Mouse (Mus musculus): ENCODE results near the gene Gps1. TPM values are rescaled to one million over a fixed set of nuclear protein-coding genes. Genes with fewer than 3 reads are reported as not detected.
A peak's percentile ranks its signal among the peaks of the same experiment; 100 is the strongest.
"Not testable (repeated sequence)": the region's sequence is repeated elsewhere in the genome, so short reads cannot be mapped to it uniquely, and the experiment has no call there.

Gps1 gene
- 233 and 242 TPM in 2 replicates for polyA plus RNA-seq (2016; fragmentation: Nextera tagmentation; extraction: Ambion mirVana)

DNA sequence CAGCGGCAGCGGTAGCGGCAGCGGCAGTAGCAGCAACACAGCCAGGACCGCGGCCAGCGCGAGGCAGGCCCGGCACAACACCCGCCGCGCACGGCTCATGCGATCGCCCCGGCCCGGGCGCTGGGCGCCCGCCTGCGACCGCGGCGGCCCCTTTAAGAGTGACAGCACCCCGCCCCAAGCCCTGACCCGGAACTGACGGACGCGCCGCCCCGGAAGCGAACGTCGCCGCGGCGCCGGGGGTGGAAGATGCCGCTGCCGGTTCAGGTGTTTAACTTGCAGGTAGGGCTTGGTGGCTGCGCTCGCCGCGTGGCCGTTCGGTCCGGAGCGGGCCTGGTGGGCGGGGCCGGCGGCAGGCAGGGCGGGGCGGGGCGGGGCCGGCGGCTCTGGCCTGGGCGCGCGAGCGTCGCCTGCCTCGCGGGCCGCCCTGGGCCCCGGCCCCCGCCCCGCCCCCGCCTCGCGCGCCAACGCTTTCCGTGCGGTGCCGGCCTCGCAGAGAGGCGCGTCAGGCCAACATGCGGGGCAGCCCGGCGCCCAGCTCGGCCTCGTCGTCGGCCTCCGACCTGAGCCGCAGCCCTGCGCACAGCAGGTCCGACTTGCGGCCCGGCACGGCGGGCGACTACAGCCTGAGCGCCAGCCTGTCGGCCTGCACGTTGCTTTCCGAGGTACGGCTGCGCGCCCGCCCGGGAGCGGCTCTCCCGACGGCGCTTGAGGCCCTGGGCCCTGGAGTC lies at the start of gene Gps1, which contains the start of gene Rfng:
Gps1 (plus strand) TSS at position 209 of the 728 bp plus-strand sequence.
Rfng (minus strand) TSS at position 144 of the 728 bp plus-strand sequence.
- under 1% methylated on average over 78 of the region's 107 CpGs for WGBS
- Histone ChIP-seq H3K27me3 (no peaks in the 10 kb centered on the region), H3K27ac (peak within 1 kb of the TSS; percentile 85), H3K9me3 (no peaks in the 10 kb centered on the region), H3K36me3 (peaks cover 56% of the 10 kb centered on the region), H3K9ac (replicated peaks) (peak within 1 kb of the TSS; percentile 89), H3K4me3 (replicated peaks) (peak within 1 kb of the TSS; percentile 99), H3K4me2 (peak within 1 kb of the TSS; percentile 95), H3K4me1 (replicated peaks) (peaks cover 20% of the 10 kb centered on the region)
- ATAC-seq (ENCODE audit: insufficient number of reproducible peaks, insufficient read depth, low FRiP score, low TSS enrichment, low read depth): peak; percentile 77

DNA sequence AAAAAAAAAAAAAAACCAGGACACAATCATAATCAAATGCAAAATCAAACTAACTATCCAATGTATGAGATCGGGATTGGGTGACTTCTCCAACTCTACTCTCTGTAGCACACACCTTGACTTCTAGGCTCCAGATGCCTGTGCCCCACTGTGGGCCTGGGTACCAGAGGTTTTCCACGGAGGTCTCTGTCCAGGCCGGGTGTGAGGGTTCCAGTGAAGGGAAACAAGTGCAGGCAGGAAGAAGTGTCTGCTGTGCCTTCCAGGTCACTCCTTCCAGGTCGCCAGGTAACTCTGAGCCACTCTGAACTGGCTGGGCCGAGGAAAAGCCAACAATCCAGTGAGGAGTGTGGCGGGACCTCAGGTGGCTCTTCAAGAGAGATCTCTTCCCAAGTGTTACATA lies 47.6 kb upstream of the Gps1 start:
- no peak for ATAC-seq (ENCODE audit: insufficient number of reproducible peaks, insufficient read depth, low FRiP score, low TSS enrichment, low read depth)
- Histone ChIP-seq H3K4me3 (replicated peaks) (no peak overlapping the region), H3K4me2 (no peak overlapping the region), H3K9me3 (no peaks in the 10 kb centered on the region), H3K27me3 (no peaks in the 10 kb centered on the region; the same call in 1 of the 2 replicates), H3K4me1 (replicated peaks) (no peaks in the 10 kb centered on the region; the same call in 1 of the 2 replicates), H3K9ac (replicated peaks) (no peak overlapping the region), H3K36me3 (no peaks in the 10 kb centered on the region), H3K27ac (no peak overlapping the region)
- WGBS: 76% methylated on average over 6 of the region's 6 CpGs

DNA sequence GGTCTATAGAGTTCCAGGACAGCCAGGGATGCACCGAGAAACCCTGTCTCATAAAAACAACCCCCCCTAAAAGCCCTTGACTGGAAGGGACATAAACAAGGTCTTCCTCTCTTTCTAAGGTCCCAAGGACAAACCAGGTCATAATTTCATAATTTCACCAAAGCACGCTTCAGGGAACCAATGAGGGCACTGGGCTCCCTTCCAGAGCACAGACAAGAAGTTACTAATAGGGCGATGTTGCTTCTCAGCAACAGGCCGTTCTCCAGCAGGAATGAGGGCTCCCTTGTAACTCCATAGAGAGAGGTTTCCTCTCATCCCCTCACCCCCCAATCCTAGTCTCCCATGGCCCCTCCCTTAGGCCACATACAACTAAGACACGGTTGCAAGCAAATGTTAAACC lies 43.1 kb upstream of the Gps1 start:
- H3K9ac ChIP-seq (replicated peaks): no peak overlapping the region
- H3K27me3 ChIP-seq: no peaks in the 10 kb centered on the region; the same call in 1 of the 2 replicates
- H3K9me3 ChIP-seq: no peaks in the 10 kb centered on the region
- H3K4me1 ChIP-seq (replicated peaks): no peaks in the 10 kb centered on the region
- no peak for ATAC-seq (ENCODE audit: insufficient number of reproducible peaks, insufficient read depth, low FRiP score, low TSS enrichment, low read depth)
- no peak overlapping the region for H3K4me3 ChIP-seq (replicated peaks)
- no peak overlapping the region for H3K4me2 ChIP-seq
- WGBS: 90% methylated on average over 5 of the region's 5 CpGs
- H3K27ac ChIP-seq: no peak overlapping the region
- H3K36me3 ChIP-seq: no peaks in the 10 kb centered on the region

DNA sequence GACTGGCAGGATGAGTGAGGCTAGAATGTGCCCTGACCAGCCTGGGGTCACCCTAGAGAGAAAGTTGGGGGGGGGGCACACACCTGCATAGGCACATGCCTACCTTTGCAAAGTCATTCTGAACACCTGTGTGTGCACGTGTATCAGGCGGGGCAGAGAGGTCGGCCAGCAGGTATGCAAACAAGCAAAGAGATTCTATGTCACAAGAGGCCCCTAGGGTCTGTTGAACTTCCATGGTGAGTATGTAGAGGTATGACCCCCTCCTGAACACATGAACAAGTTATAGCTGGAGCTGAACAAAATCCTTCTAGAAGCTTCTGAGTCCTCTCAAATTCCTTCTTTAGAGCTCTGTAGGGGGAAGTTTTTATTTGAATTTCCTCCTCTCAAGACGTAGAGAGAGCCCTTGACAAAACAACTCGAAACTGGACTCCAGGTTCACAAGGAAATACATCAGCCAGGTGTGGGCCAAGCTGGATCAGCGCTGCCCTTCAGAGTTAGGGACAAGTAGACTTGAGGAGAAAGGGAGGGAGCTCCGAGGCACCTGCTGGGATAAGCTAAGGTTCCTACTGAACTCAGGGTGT lies 39.9 kb upstream of the Gps1 start:
- Histone ChIP-seq H3K4me3 (replicated peaks) (no peak overlapping the region), H3K36me3 (no peaks in the 10 kb centered on the region), H3K27ac (no peak overlapping the region), H3K9me3 (no peaks in the 10 kb centered on the region), H3K9ac (replicated peaks) (no peak overlapping the region), H3K27me3 (no peaks in the 10 kb centered on the region), H3K4me2 (no peak overlapping the region), H3K4me1 (replicated peaks) (no peaks in the 10 kb centered on the region)
- 70% methylated on average over 7 of the region's 7 CpGs for WGBS
- no peak for ATAC-seq (ENCODE audit: insufficient number of reproducible peaks, insufficient read depth, low FRiP score, low TSS enrichment, low read depth)

DNA sequence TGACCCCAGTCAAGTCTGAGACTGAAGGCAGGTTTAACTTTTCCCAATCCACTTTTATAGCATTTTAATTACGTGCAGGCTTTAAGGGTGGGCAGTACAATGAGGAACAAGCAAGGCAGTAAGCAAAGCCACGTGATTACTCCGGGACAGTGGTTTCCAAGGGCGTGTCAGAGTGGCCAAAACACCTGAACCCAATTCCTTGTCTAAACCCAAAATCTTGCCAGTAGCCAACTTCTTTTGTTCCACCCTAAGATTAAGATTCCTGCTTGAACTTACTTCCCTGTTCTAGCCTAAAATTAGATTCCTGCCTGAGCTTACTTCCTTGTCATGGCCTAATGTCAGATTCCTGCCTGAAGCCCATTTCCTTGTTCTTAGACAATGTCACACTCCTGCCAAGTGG lies 36.1 kb upstream of the Gps1 start:
- WGBS: 43% methylated on average over 4 of the region's 4 CpGs
- ATAC-seq (ENCODE audit: insufficient number of reproducible peaks, insufficient read depth, low FRiP score, low TSS enrichment, low read depth): no peak
- H3K27ac ChIP-seq: no peak overlapping the region

DNA sequence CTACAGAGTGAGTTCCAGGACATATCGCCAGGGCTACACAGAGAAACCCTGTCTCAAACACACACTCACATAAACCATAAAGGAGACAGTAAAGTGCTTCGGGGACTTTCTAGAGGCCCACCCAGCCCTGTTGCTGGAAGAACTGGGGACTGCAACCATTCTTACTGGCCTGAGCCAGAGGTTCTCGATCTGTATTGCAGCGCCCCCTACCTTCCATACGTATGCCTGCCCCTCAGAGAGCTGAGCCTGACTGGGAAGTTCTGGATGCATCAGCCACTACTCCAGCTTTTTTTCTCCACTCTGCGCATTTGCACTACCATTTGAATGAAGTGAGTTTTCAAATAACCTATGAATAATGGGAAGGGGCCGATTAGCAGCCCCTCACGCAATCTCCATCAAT lies 34.6 kb upstream of the Gps1 start:
- ATAC-seq (ENCODE audit: insufficient number of reproducible peaks, insufficient read depth, low FRiP score, low TSS enrichment, low read depth): no peak
- Histone ChIP-seq H3K9me3 (no peaks in the 10 kb centered on the region), H3K4me1 (replicated peaks) (no peaks in the 10 kb centered on the region), H3K27ac (no peak overlapping the region), H3K4me2 (no peak overlapping the region), H3K27me3 (no peaks in the 10 kb centered on the region), H3K36me3 (no peaks in the 10 kb centered on the region), H3K9ac (replicated peaks) (no peak overlapping the region), H3K4me3 (replicated peaks) (no peak overlapping the region)
- WGBS: 74% methylated on average over 8 of the region's 8 CpGs

More for the DNA sequence above, 36.1 kb upstream of the Gps1 start:
- Histone ChIP-seq H3K9me3 (no peaks in the 10 kb centered on the region), H3K9ac (replicated peaks) (no peak overlapping the region), H3K36me3 (no peaks in the 10 kb centered on the region), H3K4me3 (replicated peaks) (no peak overlapping the region), H3K4me2 (no peak overlapping the region), H3K27me3 (no peaks in the 10 kb centered on the region), H3K4me1 (replicated peaks) (no peaks in the 10 kb centered on the region)

DNA sequence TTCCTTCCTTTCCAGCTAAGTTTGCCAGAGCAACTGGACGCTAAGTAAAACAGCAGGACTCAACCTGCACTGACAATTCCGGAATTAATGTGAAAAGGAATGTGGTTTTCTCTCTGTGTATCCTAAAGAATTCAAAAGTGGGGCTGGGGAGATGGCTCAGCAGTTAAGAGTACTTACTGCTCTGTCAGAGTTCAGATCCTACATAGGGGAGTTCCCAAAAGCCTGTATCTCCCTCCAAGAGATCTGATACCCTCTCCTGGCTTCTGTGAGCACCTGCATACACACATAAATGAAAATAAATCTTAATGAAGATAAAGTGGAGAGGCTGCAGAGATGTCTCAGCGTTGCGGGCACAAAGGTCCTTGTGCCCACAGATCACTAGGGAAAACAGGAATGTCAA lies 32.5 kb upstream of the Gps1 start:
- ATAC-seq (ENCODE audit: insufficient number of reproducible peaks, insufficient read depth, low FRiP score, low TSS enrichment, low read depth): no peak
- 72% methylated on average over 4 of the region's 4 CpGs for whole genome bisulfite sequencing
- Histone ChIP-seq H3K27me3 (no peaks in the 10 kb centered on the region), H3K4me2 (no peak overlapping the region), H3K9ac (replicated peaks) (no peak overlapping the region), H3K27ac (no peak overlapping the region), H3K36me3 (no peaks in the 10 kb centered on the region), H3K9me3 (peaks cover 1% of the 10 kb centered on the region), H3K4me3 (replicated peaks) (no peak overlapping the region), H3K4me1 (replicated peaks) (no peaks in the 10 kb centered on the region)

DNA sequence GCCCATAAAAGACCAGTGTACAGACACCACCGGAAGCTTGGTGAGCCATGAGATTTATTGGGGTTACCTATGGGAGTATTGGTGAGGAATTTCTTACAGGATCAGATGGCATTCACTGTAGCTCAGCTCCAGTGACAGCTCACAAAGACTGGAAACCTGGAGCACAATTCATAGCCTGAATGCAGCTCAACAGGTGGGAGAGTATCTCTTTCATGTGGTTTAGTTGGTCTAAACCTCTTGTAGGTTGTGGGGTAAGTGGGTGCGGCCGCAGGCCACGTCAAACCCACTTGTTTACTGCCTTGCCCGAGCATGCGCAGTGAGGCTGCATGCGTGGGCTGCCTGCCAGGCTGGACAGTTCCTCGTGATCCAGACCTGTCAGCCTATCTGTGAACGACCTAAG lies 23.8 kb upstream of the Gps1 start:
- 89% methylated on average over 9 of the region's 9 CpGs for WGBS
- Histone ChIP-seq H3K36me3 (no peaks in the 10 kb centered on the region), H3K4me2 (no peak overlapping the region), H3K9ac (replicated peaks) (no peak overlapping the region), H3K27me3 (peaks cover 14% of the 10 kb centered on the region), H3K4me1 (replicated peaks) (peaks cover 7% of the 10 kb centered on the region; the same call in 1 of the 2 replicates), H3K27ac (no peak overlapping the region), H3K4me3 (replicated peaks) (no peak overlapping the region), H3K9me3 (peaks cover 30% of the 10 kb centered on the region)
- no peak for ATAC-seq (ENCODE audit: insufficient number of reproducible peaks, insufficient read depth, low FRiP score, low TSS enrichment, low read depth)

DNA sequence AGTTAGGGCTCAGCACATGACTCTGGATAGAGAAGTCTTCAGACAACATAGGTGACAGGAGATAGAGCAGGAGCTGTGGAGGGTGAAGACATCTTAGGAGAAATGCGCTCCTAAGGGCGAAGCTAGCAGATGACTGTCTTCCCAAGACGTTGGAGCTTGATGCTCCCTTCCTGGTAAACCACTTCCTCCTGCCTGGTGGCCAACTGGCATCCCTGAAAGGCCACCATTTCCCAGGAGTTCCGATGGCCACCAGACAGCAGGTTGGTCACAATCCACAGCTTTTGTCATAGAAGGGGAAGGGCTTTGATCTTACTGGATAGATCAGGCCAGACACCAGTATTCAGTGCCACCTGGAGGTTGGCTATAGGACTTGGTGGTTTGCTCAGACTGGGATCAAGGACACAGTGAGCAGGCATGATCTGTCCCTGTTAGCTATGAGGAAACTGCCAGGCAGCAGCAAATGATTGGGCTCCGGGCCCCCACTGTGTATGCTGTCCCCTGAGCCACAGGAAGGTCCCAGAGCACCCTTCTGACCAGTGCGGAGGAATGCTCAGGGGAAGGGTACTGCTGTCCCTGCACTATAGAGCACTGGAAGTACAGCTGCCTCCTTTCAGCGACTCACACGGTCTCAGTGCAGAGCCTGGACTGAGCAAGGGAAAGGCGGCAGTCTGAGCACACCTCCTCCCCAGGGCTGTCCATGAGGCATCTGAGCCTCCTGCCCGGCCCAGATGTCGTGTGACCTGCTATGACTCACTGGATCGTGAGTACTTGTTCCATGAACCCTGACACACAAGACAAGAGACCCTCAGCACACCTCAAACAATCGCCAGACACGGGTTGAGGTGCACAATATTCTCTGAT lies 22.0 kb upstream of the Gps1 start:
- H3K4me3 ChIP-seq (replicated peaks): no peak overlapping the region
- peak overlapping the region; percentile 23; the same call in 1 of the 2 replicates for H3K9ac ChIP-seq (replicated peaks)
- peak overlapping the region; percentile 17; the same call in 1 of the 2 replicates for H3K27ac ChIP-seq
- peaks cover 24% of the 10 kb centered on the region; the same call in 1 of the 2 replicates for H3K9me3 ChIP-seq
- peaks cover 20% of the 10 kb centered on the region for H3K27me3 ChIP-seq
- peaks cover 7% of the 10 kb centered on the region; the same call in 1 of the 2 replicates for H3K4me1 ChIP-seq (replicated peaks)
- peak overlapping the region; percentile 35 for H3K4me2 ChIP-seq
- WGBS: 67% methylated on average over 14 of the region's 14 CpGs
- ATAC-seq (ENCODE audit: insufficient number of reproducible peaks, insufficient read depth, low FRiP score, low TSS enrichment, low read depth): no peak
- H3K36me3 ChIP-seq: no peaks in the 10 kb centered on the region

DNA sequence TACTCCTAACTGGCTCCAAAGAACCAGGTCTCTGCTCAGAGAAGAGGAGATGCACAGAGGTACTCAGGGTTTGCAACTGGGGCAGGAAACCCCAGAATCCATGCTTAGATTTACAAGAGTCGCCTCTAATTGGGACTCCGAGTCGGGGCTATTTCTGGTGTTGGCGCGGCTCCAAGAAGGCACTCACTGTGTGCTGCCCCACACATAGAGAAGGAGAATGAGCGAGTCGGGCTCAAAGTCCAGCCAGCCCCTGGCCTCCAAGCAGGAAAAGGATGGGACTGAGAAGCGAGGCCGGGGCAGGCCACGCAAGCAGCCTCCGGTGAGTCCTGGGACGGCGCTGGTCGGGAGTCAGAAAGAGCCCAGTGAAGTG lies 21.4 kb upstream of the Gps1 start, which contains the start of gene Hmga1b:
Hmga1b (plus strand) TSS at position 123 of the 370 bp plus-strand sequence.
- not testable (repeated sequence) for H3K4me3 ChIP-seq (replicated peaks); H3K4me1 ChIP-seq (replicated peaks); ATAC-seq (ENCODE audit: insufficient number of reproducible peaks, insufficient read depth, low FRiP score, low TSS enrichment, low read depth); H3K36me3 ChIP-seq
- H3K9me3 ChIP-seq: peaks cover 22% of the 10 kb centered on the region; the same call in 1 of the 2 replicates
- peak within 1 kb of the TSS; percentile 17; the same call in 1 of the 2 replicates for H3K27ac ChIP-seq
- 19% methylated on average over 14 of the region's 14 CpGs for WGBS
- peak within 1 kb of the TSS; percentile 35 for H3K4me2 ChIP-seq
- H3K27me3 ChIP-seq: peaks cover 20% of the 10 kb centered on the region
- peak within 1 kb of the TSS; percentile 23; the same call in 1 of the 2 replicates for H3K9ac ChIP-seq (replicated peaks)

Measured in limb, embryonic 12.5 days (tissue).